Mouse (Mus musculus) gastrocnemius, postnatal 36 days (tissue): ENCODE data around the gene BC055324. TPM values are rescaled to one million over a fixed set of nuclear protein-coding genes. Genes with fewer than 3 reads are reported as not detected.
A peak's percentile ranks its signal among the peaks of the same experiment; 100 is the strongest.
"Not testable (repeated sequence)": the region's sequence is repeated elsewhere in the genome, so short reads cannot be mapped to it uniquely, and the experiment has no call there.

Experiments used
- DNase-seq, 2 experiments: peaks; one replicate each; pipeline ENCODE4 v3.0.0; 2022
- intact Hi-C: fragments of 180-260 bp; cut with DNase I; formaldehyde crosslinking; loops from one replicate; pipeline ENCODE4 v1.15.1; 2025
- long read RNA-seq, 2 experiments: library from polyadenylated mRNA; stranded (forward); transcript quantifications; one replicate each; pipeline ENCODE4 v2.0.0; 2021
- total RNA-seq, 2 experiments: library from RNA; stranded (reverse); gene quantifications; 2 replicates each; pipeline ENCODE4 v1.2.3; 2021

BC055324 gene
- total RNA-seq = under 1 TPM; 0.18 to 0.20 TPM
- long read RNA-seq, experiment 1 = 0 reads
- long read RNA-seq, experiment 2, partial matches to known transcripts = 1 of 1 reads
- long read RNA-seq, experiment 2, other reads (novel, unspliced or antisense) = 0 of 1 reads

- peak; percentile 82 to 88 for DNase-seq
- intact Hi-C loops = loop anchor here (2.0 kb wide), 1 partner anchor 66 kb away; the partner anchor contains the start of gene Scyl3
Measured at GRCm38 (mm10) chr1:163994721-163995608, at the start of gene BC055324, which contains the start of gene Mettl18. Gene BC055324 (minus strand): TSS chr1:163994796. Gene Mettl18 (plus strand): TSS chr1:163994889.

DNA sequence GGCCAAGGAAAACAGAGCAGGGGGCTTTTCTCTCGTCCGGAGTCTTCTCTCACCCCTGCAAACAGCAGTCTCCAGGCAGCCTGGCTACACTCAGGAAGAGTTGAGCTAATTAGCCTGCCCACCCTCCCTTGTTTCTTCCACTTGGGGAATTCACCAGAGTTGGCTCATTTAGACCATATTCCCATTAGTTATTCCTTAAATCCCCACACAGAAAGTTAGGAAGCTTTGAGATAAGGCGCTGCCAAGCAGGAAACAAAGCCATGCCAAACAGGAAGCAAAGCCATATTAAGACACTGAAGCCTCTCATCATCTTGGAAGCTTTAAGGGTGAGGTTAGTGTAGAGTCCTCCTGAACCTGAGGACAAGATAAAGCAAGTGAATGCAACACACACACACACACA lies 49.0 kb upstream of the BC055324 start:
- no peak for DNase-seq
- intact Hi-C loops = no loop called here

- intact Hi-C loops = no loop called here
- no peak for DNase-seq
Measured at GRCm38 (mm10) chr1:164040385-164041135, 46.0 kb upstream of the BC055324 start.

GRCm38 (mm10) chr1:164027416-164027815 lies 32.8 kb upstream of the BC055324 start:
- intact Hi-C loops = no loop called here
- DNase-seq = no peak

DNA sequence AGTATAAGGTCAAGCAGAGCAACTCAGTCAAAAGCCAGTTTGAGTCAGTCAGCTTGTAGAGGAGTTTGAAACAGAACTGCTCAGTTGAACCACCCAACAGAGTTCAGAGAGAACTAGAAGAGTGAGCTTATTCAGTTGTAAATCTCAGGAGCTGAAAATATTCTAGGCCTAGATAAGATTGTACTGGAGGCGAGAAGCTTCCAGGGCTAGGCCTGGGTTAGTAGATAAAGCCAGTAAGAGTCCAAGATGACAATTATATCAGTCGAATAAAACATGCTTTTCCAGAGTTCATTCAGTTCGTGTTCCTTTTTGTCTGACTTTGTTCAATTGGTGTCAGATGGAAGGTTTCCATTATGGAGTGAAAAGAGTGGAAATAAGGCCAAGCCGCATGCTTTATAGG lies 31.1 kb upstream of the BC055324 start:
- intact Hi-C loops = no loop called here
- DNase-seq = no peak

GRCm38 (mm10) chr1:164022106-164022505 lies 27.5 kb upstream of the BC055324 start:
- intact Hi-C loops, DNase-seq: not testable (repeated sequence)

GRCm38 (mm10) chr1:164020746-164021145 lies 26.1 kb upstream of the BC055324 start:
- DNase-seq, intact Hi-C loops: not testable (repeated sequence)

- DNase-seq = no peak
- intact Hi-C loops = no loop called here
Measured at GRCm38 (mm10) chr1:164019789-164020188, 25.2 kb upstream of the BC055324 start.

- DNase-seq = no peak
- intact Hi-C loops = no loop called here
Measured at GRCm38 (mm10) chr1:164018221-164018896, 23.8 kb upstream of the BC055324 start.

GRCm38 (mm10) chr1:164014616-164015015 lies 20.0 kb upstream of the BC055324 start:
- intact Hi-C loops = no loop called here
- DNase-seq = no peak

DNA sequence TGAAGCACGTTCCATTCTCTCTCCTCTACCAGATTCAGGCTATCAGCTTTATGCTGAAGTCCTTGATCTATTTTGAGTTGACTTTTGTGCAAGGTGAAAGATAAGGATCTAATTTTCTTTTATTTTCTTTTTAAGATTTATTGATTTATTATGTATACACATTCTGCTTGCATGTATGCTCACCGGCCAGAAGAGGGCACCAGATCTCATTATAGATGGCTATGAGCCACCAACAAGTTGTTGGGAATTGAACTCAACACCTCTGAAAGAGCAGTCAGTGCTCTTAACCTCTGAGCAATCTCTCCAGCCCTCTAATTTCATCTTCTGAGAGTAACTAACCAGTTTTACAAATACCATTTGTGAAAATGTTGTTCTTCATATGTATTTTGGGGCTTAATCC lies 14.6 kb upstream of the BC055324 start:
- intact Hi-C loops = no loop called here

DNA sequence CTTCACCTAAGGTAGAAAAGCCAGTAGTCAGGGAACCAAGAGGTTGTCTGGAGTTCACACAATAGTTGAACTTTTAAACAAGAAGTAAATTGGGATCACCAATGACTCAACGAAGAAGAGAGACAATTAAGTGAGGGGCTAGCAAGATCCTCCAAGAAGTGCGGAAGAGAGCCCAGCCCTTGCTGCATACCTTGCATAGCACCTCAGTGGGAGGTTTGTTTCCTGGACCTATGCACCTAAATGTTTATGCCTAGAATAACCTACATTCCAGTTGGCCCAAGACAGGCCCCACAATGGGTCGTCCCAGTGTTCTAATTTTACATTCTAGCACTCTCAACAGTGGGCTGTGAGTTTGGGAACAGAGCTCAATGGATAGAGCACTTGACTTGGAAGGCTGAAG lies 9.7 kb upstream of the BC055324 start:
- no peak for DNase-seq
- intact Hi-C loops = no loop called here

More for the DNA sequence above, 14.6 kb upstream of the BC055324 start:
- no peak for DNase-seq

GRCm38 (mm10) chr1:164001831-164002452 lies 7.3 kb upstream of the BC055324 start:
- intact Hi-C loops = no loop called here
- DNase-seq = no peak

GRCm38 (mm10) chr1:163995609-163995913 lies 965 bp upstream of the BC055324 start:
- intact Hi-C loops = loop anchor here (2.0 kb wide), 1 partner anchor 67 kb away; the partner anchor contains the start of gene Scyl3
- no peak for DNase-seq

DNA sequence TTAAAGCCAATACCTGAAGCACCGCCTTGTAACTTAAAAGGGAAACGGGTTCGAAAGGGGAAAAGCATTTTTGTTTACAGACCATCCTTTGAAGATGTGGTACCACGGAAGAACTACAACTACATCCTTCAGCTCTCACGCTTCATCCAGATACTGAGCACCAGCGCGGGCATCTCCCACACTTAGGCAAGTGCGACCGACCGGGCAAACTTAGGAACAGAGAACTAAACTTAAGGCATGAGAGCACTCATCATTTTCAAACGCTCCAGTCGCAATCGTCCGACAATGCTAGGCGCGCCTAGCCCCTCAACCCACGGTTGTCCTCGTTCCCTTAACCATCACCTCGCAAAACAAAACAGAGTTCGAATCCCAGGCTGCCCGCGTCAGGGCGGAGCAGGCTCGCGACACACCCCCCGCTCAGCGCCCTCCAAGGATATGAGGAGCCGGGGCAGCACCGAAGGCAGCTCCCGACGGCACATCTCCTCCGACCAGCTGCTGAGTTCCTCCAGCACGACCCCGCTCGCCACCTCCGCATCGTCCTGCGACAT lies 349 bp downstream of the BC055324 start:
- DNase-seq = no peak
- intact Hi-C loops = loop anchor here (2.0 kb wide), 1 partner anchor 65 kb away; the partner anchor contains the start of gene Scyl3

DNA sequence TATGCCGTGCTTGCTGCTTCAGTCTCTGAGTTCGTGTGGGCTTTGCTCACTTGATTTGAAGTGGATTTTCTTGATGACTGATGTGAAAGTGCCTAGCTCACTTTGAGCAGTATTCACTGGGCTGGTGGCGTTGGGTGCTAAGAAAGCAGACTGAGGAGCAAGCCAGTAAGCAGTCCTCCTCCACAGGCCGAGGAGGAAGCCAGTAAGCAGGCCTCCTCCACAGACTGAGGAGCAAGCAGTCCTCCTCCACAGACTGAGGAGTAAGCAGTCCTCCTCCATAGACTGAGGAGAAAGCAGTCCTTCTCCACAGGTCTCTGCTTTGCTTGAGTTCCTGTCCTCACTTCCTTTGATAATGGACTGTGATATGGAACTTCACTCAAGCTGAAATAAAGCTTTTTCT lies 2.2 kb downstream of the BC055324 start:
- DNase-seq = no peak
- intact Hi-C loops = no loop called here

DNA sequence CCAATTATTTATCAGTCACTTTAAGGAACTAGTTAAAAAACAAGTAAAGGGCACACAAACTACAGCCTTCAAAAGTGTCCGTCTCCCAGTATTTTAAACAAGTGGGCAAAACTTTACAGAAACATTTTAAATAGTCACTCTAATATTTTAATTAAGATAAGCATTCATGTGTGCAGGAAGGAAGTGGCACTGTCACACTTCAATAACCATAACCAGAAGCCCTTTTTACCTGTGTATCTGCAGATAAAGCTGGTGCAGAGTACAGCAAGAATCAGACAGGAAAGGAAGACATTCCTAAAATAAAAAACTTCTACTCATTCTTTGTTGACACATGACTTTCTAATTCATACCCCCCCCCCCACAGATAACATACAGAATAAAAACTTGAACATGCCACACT lies 18.1 kb downstream of the BC055324 start:
- intact Hi-C loops = no loop called here
- no peak for DNase-seq

GRCm38 (mm10) chr1:163975088-163975487 lies 19.5 kb downstream of the BC055324 start:
- intact Hi-C loops = no loop called here
- DNase-seq = no peak

- DNase-seq = no peak
- intact Hi-C loops = no loop called here
Measured at GRCm38 (mm10) chr1:163974471-163974870, 20.1 kb downstream of the BC055324 start.
